Mouse (Mus musculus): ENCODE results near the gene Prr15. TPM values are rescaled to one million over a fixed set of nuclear protein-coding genes. Genes with fewer than 3 reads are reported as not detected.

Prr15 gene
- polyA plus RNA-seq, 1 experiment from 2014 or later: 0.80 TPM

DNA sequence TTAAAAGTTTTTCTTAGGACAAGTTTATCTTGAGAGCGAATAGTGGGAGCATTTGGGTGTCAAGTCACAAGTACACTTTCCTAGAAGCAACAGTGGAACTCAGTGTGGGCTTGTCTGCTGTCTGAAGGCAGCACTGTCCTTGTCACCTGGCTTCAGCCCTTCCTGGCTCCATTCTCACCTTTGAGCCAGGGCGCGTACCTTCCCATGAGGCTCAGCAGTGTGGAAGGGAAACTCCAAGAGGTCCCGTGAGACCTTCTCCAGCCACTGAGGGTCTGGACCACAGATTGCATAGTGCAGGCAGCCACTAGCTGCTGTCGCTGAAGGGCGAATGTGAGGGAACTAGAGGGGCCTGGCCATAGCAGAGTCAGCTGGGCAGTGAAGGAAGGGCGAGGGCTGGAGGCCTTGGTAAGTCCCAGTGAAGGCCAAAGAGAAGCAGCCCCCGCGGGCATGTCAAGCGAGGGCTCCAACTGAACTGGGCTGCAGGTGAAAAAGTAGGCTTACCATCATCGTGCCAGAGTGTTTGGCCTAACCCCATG, 7.5 kb downstream of the Prr15 start:
- 51% methylated on average over 11 of the region's 11 CpGs for WGBS (ENCODE audit: insufficient replicate concordance)
- Histone ChIP-seq H3K9me3 (replicated peaks) (no peaks in the 10 kb centered on the region), H3K4me1 (no peaks in the 10 kb centered on the region), H3K27me3 (replicated peaks) (peaks cover 15% of the 10 kb centered on the region), H3K9ac (no peak overlapping the region), H3K36me3 (no peaks in the 10 kb centered on the region), H3K4me3 (no peak overlapping the region), H3K4me2 (no peak overlapping the region), H3K27ac (no peak overlapping the region)
- no peak for ATAC-seq

DNA sequence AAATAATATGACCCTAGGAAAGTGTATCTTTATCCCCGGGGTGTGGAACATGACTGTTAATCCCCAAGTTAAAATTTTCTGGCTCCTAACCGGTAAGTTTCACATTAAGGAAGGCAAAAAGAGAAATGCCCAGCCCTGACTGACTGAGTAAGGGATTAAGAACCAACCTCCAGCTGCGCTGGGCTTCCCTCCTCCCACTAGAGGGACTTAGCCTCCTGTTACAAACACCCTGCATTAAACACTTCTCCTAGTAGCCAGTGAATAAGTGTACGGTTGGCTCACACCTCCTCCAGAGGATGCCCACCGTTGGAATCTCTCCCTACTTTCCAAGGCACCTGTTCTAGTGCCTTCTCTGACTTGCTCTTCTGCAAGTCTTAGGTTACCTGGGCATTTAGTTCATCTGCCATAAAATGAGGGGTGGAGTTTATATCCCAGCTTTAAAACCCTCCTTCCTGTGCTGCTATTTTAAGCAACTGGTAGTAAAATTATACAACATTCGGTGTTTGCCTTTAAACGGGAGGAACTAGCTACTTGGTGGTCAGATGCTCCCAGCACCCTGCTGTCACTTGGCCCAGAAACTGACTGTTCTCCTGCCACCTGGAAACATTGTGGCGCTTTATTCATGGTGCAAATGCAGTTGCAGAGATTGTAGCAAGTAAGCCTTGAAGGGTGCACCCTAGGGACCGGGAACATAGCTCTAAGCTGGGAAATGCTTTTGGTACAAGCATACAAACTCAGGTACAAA, 8.2 kb downstream of the Prr15 start:
- no peaks in the 10 kb centered on the region for H3K9me3 ChIP-seq (replicated peaks)
- no peak overlapping the region for H3K4me3 ChIP-seq
- ATAC-seq: no peak
- 42% methylated on average over 9 of the region's 9 CpGs for WGBS (ENCODE audit: insufficient replicate concordance)
- H3K4me1 ChIP-seq: no peaks in the 10 kb centered on the region
- no peak overlapping the region for H3K27ac ChIP-seq
- no peak overlapping the region for H3K4me2 ChIP-seq
- no peak overlapping the region for H3K9ac ChIP-seq
- no peaks in the 10 kb centered on the region for H3K36me3 ChIP-seq
- H3K27me3 ChIP-seq (replicated peaks): 0 out of 2 replicates have a peak, but pooled peaks cover 8% of the 10 kb centered on the region

DNA sequence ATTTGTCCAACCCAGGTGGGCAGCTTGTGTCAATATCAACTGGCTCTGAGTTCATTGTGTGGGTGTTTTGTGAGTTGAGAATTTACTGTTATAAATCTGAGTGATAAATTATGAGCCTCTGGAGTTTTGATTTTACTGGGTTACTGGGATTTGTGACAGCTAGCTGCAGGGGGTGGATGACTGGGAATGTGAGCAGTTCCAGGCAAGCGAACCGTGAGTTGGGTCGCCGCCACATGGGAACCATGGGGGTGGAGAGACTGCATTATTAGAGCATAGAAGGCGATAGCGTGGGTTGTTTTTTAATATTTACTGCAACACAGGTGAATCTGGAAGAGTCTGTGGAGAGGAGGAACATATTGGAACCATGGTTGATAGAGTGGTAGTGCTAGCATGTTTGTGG, 11.7 kb downstream of the Prr15 start:
- ATAC-seq: no peak
- Histone ChIP-seq H3K4me1 (no peaks in the 10 kb centered on the region), H3K9ac (no peak overlapping the region), H3K27me3 (replicated peaks) (0 out of 2 replicates have a peak, but pooled peaks cover 3% of the 10 kb centered on the region), H3K4me3 (no peak overlapping the region), H3K36me3 (no peaks in the 10 kb centered on the region), H3K9me3 (replicated peaks) (no peaks in the 10 kb centered on the region), H3K4me2 (no peak overlapping the region), H3K27ac (no peak overlapping the region)
- 74% methylated on average over 6 of the region's 6 CpGs for WGBS (ENCODE audit: insufficient replicate concordance)

DNA sequence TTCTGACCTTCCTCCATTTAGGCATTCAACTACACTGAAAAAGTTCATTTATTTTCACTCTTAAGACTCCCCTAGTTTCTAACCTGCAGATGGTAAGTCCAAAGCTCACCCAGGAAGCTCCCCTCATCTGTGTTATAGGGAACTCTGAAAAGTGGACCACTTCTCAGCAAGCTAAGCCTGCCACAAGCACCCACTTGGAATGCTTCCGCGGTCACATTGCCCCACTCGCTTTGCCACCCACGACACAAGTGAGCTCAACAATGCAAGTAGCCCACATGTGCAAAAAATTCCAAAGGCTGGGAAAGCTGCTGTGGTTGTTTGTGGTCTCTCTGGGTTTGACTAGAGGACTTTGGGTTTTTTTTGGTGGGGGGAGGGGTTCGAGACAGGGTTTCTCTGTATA, 15.5 kb downstream of the Prr15 start:
- Histone ChIP-seq H3K4me1 (no peaks in the 10 kb centered on the region), H3K27ac (no peak overlapping the region), H3K4me3 (no peak overlapping the region), H3K4me2 (no peak overlapping the region), H3K9ac (no peak overlapping the region), H3K9me3 (replicated peaks) (no peaks in the 10 kb centered on the region), H3K36me3 (no peaks in the 10 kb centered on the region), H3K27me3 (replicated peaks) (0 out of 2 replicates have a peak, but pooled peaks cover 3% of the 10 kb centered on the region)
- 78% methylated on average over 5 of the region's 5 CpGs for WGBS (ENCODE audit: insufficient replicate concordance)
- ATAC-seq: no peak

DNA sequence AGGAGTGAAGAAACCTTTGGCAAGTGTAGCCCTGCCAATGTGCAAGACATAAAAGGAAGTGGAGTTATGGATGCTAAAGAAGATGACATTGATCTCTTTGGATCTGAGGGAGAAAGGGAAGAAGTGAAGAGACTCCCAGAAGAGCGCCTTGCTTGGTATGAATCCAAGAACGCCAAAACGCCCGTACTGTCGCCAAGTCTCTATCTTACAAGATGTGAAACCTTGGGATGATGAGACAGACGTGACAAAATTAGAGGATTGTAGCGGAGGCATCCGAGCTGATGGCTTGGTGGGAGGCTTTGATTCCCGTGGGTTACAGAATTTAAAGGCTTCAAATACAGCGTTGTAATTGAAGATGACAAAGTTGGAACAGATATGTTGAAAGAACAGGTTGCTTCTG, 16.6 kb downstream of the Prr15 start:
- Histone ChIP-seq H3K36me3 (no peaks in the 10 kb centered on the region), H3K4me2 (no peak overlapping the region), H3K4me1 (no peaks in the 10 kb centered on the region), H3K27me3 (replicated peaks) (0 out of 2 replicates have a peak, but pooled peaks cover 3% of the 10 kb centered on the region), H3K9me3 (replicated peaks) (no peaks in the 10 kb centered on the region), H3K9ac (no peak overlapping the region), H3K27ac (no peak overlapping the region), H3K4me3 (no peak overlapping the region)
- 78% methylated on average over 10 of the region's 10 CpGs for WGBS (ENCODE audit: insufficient replicate concordance)
- no peak for ATAC-seq

DNA sequence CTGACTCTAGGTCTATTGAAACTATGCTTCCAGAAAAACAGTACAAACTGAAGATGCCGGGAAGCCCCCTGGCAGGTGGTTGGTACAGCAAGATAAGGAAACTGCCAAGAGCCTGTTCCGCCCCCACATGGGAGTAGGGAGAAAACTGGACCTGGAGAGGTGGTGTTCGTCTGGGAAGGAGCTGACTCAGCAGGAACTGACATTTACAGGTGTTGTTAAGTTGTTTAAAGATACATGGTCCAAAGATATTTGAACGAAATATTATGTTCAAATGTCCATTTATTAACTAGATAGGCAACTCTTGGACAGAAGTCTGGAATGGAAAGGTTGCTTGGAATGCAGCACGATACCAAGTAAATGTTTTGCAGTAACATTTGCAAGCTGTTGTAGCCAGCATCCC, 26.2 kb downstream of the Prr15 start:
- 47% methylated on average over 5 of the region's 5 CpGs for WGBS (ENCODE audit: insufficient replicate concordance)
- Histone ChIP-seq H3K4me2 (no peak overlapping the region), H3K9ac (no peak overlapping the region), H3K4me1 (no peaks in the 10 kb centered on the region; the same call in 1 of the 2 replicates), H3K9me3 (replicated peaks) (no peaks in the 10 kb centered on the region), H3K27ac (no peak overlapping the region), H3K4me3 (no peak overlapping the region), H3K36me3 (no peaks in the 10 kb centered on the region), H3K27me3 (replicated peaks) (no peaks in the 10 kb centered on the region)
- ATAC-seq: no peak

DNA sequence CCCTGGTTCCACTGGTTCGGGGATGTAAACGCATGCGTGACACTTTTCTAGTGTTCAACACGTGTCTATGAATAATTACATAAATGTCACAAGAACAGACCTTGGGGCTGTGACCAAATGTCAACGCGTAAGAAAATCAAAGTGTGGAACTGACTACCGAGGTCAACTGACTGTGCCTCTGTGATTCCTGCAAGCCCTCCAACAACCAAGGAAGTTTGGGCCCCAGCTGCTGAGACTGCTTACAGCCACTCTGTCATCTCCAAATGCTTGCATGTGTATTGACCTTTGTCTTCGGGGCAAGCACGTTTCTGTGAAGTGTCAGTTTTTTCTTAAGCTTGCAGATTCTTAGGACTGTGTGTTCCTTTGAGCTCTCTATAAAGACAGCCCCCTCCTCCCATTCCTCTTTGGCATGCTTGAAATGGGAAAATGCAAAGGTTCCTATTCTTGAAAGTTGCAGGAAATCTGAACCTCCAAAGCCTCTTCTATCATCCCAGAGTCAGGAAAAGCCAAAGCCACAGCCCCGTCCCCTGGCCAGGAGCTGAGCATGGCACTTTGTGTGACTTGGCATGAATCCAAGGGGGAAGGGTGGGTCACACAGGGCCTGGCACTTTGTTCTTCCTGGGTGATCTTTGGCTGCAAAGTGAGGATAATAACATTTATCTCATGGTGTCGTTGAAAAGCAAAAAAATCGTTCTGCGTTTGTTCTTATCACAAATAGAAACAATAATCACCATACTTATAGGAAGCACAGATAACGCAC, 27.5 kb downstream of the Prr15 start:
- 62% methylated on average over 14 of the region's 14 CpGs for WGBS (ENCODE audit: insufficient replicate concordance)
- no peak overlapping the region for H3K27ac ChIP-seq

DNA sequence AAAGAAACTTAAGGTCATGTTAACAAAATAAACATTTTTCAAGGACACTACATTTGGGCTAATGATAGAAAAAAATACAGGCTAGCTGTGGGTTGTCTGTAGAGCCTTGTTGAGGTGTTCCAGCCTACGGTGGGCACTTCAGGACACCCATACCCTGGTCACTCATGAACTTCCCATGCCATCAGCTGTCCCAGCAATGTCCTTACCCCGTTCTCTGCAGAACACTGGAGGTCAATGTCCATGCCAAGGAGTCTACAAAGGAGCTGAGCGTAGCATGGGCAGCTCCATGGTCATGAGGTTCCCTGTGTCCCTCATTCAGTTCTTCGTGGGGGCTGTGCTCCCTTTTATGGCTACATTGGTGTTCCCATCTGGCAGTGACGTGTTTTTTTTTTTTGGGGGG, 28.1 kb downstream of the Prr15 start:
- no peak for ATAC-seq
- H3K36me3 ChIP-seq: no peaks in the 10 kb centered on the region
- no peaks in the 10 kb centered on the region; the same call in 1 of the 2 replicates for H3K4me1 ChIP-seq
- no peaks in the 10 kb centered on the region for H3K27me3 ChIP-seq (replicated peaks)
- WGBS (ENCODE audit: insufficient replicate concordance): 64% methylated on average over 5 of the region's 5 CpGs
- H3K9ac ChIP-seq: no peak overlapping the region
- no peak overlapping the region for H3K4me3 ChIP-seq
- H3K27ac ChIP-seq: no peak overlapping the region
- no peak overlapping the region for H3K4me2 ChIP-seq
- no peaks in the 10 kb centered on the region for H3K9me3 ChIP-seq (replicated peaks)

More for the DNA sequence above, 27.5 kb downstream of the Prr15 start:
- H3K9me3 ChIP-seq (replicated peaks): no peaks in the 10 kb centered on the region
- H3K4me2 ChIP-seq: no peak overlapping the region
- no peak overlapping the region for H3K9ac ChIP-seq
- no peaks in the 10 kb centered on the region; the same call in 1 of the 2 replicates for H3K4me1 ChIP-seq
- no peak for ATAC-seq
- H3K36me3 ChIP-seq: no peaks in the 10 kb centered on the region
- H3K27me3 ChIP-seq (replicated peaks): no peaks in the 10 kb centered on the region
- H3K4me3 ChIP-seq: no peak overlapping the region

DNA sequence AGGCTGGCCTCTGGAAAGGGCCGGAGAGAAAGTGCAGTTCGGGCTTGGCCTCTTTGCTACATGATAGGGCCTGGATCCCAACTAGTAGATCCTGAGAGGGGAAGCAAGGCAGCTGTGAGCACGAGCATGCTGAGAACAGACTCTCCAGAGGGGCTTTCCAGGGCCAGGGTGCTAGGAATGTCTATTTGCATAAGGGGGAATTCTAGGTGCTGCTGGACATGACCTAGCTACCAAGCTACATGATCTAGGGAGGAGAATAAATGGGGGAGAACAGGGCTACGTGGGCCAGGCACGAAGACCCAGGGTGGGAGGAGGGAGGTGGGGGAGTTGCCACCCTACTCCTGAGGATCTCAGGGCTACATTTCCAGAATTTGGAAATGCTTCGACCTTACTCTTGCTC, 30.0 kb downstream of the Prr15 start:
- H3K9ac ChIP-seq: no peak overlapping the region
- H3K4me3 ChIP-seq: no peak overlapping the region
- WGBS (ENCODE audit: insufficient replicate concordance): 54% methylated on average over 6 of the region's 6 CpGs
- H3K27ac ChIP-seq: no peak overlapping the region
- no peaks in the 10 kb centered on the region for H3K36me3 ChIP-seq
- no peaks in the 10 kb centered on the region for H3K9me3 ChIP-seq (replicated peaks)
- H3K4me2 ChIP-seq: no peak overlapping the region
- no peaks in the 10 kb centered on the region for H3K27me3 ChIP-seq (replicated peaks)
- no peaks in the 10 kb centered on the region; the same call in 1 of the 2 replicates for H3K4me1 ChIP-seq
- no peak for ATAC-seq

DNA sequence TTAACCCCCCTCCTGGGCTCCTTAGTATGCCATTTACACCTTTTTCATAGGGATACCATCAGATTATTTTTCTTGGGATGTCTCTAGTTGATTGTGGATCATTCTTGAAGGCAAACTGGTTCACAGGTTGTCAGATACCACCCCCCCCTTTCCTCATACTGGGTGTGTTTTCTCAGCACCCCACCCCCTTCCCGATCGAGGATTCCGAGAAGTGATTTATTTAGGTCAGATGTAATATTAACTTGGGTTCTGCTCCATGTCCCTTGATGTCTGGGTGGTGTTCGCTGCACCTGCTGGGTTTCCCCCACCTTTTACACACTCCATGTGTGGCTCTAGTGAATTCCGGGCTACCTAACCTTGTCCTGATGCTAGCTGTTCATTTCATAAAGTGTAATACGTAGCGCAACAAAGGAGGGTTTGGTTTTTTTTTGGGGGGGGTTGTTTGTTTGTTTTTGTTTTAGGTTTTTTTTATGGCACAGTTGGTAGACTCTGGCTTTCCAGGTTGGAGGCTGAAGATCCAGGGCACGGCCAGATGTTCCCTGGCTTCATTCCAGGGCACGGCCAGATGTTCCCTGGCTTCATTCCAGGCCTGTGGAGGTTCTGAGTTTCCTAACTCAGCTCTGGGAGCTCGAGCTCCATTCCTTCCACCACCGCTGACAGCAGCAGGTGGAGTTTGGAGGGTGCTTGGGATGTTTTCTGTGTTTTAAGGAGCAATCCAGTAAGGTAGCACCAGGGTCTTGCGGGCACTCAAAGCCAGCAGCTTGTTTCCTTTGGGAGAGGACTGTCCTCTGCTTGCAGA, 37.1 kb downstream of the Prr15 start:
- Histone ChIP-seq H3K4me3 (no peak overlapping the region), H3K9ac (no peak overlapping the region)
- WGBS (ENCODE audit: insufficient replicate concordance): 71% methylated on average over 12 of the region's 12 CpGs

DNA sequence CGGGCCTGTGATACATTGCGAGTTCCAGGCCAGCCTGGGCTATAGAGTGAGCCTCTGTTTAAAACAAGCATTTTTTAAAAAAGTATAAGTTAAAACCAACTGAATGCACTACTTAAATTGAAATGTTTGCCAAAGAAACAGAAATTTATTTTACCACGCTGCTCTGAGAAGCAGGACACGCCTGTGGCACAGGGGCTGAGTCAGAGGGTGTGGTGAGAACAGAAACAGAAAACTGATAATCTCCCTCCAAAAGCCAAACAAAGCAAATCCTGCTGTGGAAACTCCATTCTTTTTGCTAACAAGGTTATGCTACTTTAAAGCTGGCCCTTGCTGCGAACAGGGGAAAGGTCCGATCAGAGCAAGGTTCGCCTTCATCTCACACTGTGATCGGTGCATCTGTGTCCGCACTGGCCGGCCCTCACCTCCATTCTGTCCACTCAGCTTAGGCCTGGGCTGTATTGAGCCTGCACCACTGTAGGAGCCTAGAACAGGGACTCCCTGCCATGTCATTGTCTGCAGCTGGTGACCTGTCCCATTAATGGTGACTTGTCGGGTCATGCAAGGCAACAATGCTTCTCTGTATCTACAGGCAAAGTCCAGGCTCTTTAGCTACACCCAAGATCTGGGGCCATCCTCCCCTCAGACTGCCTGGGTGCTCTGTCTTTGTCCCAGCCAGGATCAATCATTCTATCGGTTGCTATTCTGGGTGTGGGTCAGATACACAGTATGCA, 38.9 kb downstream of the Prr15 start:
- Histone ChIP-seq H3K9me3 (replicated peaks) (no peaks in the 10 kb centered on the region), H3K36me3 (no peaks in the 10 kb centered on the region), H3K4me2 (no peak overlapping the region), H3K9ac (no peak overlapping the region), H3K27me3 (replicated peaks) (no peaks in the 10 kb centered on the region), H3K4me3 (no peak overlapping the region), H3K4me1 (no peaks in the 10 kb centered on the region; the same call in 1 of the 2 replicates), H3K27ac (no peak overlapping the region)
- ATAC-seq: no peak
- 75% methylated on average over 12 of the region's 12 CpGs for WGBS (ENCODE audit: insufficient replicate concordance)

More for the DNA sequence above, 37.1 kb downstream of the Prr15 start:
- Histone ChIP-seq H3K36me3 (no peaks in the 10 kb centered on the region), H3K27ac (no peak overlapping the region), H3K4me1 (no peaks in the 10 kb centered on the region; the same call in 1 of the 2 replicates), H3K27me3 (replicated peaks) (no peaks in the 10 kb centered on the region), H3K4me2 (no peak overlapping the region), H3K9me3 (replicated peaks) (no peaks in the 10 kb centered on the region)
- ATAC-seq: no peak

All from liver, embryonic 12.5 days (tissue).